Mouse (Mus musculus): Measurements from ENCODE around the gene Tfap2c. TPM values are rescaled to one million over a fixed set of nuclear protein-coding genes. Genes with fewer than 3 reads are reported as not detected.

Gene Tfap2c
- total RNA-seq (2017), result not detected in 2 replicates

GRCm38 (mm10) chr2:172549371-172550155 lies at the start of gene Tfap2c:
Tfap2c (plus strand) TSS chr2:172549593.
- peak; percentile 30; the same call in 1 of the 2 replicates for ATAC-seq (replicated peaks; ENCODE audit: low read depth, poor library complexity, severe bottlenecking)

GRCm38 (mm10) chr2:172500752-172501316 lies 48.6 kb upstream of the Tfap2c start:
- ATAC-seq (replicated peaks; ENCODE audit: low read depth, poor library complexity, severe bottlenecking), result peak; percentile 55; the same call in 1 of the 2 replicates

DNA sequence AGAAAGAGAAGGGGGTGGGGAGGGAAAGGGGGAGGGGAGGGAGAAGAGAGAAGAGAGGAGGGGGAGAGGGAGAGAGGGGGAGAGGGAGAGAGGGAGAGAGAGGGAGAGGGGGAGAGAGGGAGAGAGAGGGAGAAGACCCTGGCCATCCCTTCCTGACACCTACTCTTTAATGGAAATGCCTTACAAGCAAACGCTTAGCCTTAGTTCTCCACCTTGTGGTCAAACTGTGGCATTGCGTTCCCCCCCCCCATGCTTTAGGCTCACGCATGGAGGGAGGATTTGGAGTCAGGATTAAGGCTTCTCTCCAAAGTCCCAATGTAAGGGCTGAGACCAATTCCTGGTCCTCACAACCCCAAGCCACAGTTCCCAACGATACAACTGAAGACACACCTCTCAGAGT lies 48.1 kb upstream of the Tfap2c start:
- peak; percentile 94 for ATAC-seq (replicated peaks; ENCODE audit: low read depth, poor library complexity, severe bottlenecking)

GRCm38 (mm10) chr2:172502168-172502567 lies 47.2 kb upstream of the Tfap2c start:
- no peak for ATAC-seq (replicated peaks; ENCODE audit: low read depth, poor library complexity, severe bottlenecking)

- ATAC-seq (replicated peaks; ENCODE audit: low read depth, poor library complexity, severe bottlenecking), result no peak
Observed at GRCm38 (mm10) chr2:172506121-172506520, 43.3 kb upstream of the Tfap2c start.

DNA sequence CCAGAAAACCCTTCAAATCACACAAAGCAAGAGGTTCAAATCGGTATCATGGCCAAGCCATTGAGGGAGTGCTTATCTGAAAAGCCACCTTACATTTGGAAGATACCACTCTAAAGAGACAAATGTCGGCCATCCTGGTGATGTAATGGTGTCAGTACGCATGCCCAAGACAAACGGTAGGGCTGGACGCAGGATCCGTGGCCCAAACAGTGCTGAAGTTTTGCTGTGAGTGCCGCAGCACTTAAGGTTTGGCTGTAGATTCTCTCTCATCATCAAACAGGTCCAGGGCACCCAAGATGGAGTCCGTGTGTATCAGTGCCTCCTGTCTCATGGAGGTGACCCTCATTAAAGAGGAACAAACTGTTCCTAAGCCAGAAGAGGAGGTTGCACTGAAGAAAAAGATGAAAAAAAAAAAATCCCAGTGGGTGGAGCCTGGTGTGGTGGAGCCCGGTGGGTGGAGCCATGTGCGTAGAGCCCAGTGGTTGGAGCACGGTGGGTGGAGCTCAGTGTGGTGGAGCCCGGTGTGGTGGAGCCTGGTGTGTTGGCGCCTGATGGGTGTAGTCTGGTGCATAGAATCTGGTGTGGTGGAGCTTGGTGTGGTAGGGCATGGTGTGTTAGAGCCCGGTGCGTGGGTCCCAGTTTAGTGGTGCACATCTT lies 39.2 kb upstream of the Tfap2c start:
- ATAC-seq (replicated peaks; ENCODE audit: low read depth, poor library complexity, severe bottlenecking), result no peak

GRCm38 (mm10) chr2:172510899-172511298 lies 38.5 kb upstream of the Tfap2c start:
- no peak for ATAC-seq (replicated peaks; ENCODE audit: low read depth, poor library complexity, severe bottlenecking)

- no peak for ATAC-seq (replicated peaks; ENCODE audit: low read depth, poor library complexity, severe bottlenecking)
Observed at GRCm38 (mm10) chr2:172516407-172516992, 32.9 kb upstream of the Tfap2c start.

DNA sequence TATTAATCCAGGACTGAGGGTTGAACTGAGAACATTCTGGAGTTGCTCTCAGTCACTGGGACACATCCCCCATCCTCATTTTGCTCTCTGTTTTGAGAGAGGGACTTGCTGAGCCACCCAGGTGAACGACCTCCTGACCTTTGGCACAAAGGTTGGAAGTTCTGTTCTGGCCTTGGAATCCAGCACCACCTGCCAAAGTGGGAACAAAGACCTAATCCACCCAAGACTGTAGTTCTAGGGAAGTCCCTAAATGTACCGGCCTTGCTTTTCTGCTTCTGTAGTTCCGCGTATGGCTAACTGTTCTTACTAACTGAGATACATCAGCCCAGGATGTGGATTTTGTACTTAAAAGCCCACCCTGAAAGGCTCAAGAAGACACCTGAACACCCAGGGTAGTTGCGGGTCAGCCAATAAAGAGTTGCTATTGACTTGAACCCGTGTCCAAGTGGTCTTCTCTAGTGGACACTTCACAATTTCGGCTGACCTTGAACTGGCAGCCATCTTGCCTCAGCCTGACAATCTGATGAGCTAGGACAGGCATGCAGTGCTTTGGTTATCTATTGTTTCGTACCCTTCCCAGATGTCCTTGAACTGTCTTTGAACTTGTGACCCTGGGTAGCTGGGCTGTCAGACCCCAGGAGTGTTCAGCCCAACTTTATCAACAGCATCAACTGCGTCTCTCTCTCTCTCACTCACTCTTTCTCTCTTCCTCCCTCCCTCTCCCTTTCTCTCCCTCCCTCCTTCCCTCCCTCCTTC lies 28.6 kb upstream of the Tfap2c start:
- no peak for ATAC-seq (replicated peaks; ENCODE audit: low read depth, poor library complexity, severe bottlenecking)

DNA sequence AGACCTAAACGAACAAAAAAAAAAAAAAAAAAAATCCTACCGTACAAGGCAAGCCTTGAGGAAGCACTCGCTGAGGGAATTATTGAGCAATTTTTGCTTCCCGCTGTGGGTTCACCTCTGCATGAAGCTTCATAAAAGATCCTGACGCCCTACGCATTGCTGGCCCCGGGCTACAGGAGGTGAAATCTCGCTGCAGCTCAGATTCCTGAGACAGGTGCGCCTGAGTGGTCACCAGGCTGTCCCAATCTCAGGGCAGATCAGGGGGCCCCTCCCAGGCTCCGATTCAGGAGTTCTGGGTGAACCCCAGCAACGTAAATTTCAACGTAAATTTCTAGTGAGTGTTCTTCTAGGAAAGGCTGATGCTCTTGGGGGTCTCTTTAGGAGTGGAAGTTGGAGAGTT lies 26.9 kb upstream of the Tfap2c start:
- ATAC-seq (replicated peaks; ENCODE audit: low read depth, poor library complexity, severe bottlenecking), result no peak

- no peak for ATAC-seq (replicated peaks; ENCODE audit: low read depth, poor library complexity, severe bottlenecking)
Observed at GRCm38 (mm10) chr2:172527175-172527574, 22.2 kb upstream of the Tfap2c start.

DNA sequence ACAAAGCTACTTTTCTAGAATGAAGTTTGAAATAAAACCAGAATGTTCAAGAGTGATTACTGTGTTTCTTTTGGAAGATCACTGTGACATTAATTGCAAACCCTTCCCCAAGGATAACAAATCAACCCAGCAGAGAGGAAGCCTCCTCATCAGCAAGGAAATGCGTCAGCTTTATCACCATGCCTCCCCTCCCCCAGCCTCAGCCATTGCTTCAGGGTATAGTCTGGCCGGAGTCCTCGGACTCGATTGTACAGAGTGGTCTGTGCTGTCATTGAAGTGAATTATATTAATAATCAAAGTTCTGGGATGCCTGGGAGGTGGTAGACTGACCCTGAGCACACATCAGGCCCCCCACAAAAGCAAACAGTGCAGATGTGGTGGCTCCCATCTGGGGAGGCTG lies 5.4 kb upstream of the Tfap2c start:
- no peak for ATAC-seq (replicated peaks; ENCODE audit: low read depth, poor library complexity, severe bottlenecking)

GRCm38 (mm10) chr2:172544601-172545127 lies 4.7 kb upstream of the Tfap2c start:
- no peak for ATAC-seq (replicated peaks; ENCODE audit: low read depth, poor library complexity, severe bottlenecking)

DNA sequence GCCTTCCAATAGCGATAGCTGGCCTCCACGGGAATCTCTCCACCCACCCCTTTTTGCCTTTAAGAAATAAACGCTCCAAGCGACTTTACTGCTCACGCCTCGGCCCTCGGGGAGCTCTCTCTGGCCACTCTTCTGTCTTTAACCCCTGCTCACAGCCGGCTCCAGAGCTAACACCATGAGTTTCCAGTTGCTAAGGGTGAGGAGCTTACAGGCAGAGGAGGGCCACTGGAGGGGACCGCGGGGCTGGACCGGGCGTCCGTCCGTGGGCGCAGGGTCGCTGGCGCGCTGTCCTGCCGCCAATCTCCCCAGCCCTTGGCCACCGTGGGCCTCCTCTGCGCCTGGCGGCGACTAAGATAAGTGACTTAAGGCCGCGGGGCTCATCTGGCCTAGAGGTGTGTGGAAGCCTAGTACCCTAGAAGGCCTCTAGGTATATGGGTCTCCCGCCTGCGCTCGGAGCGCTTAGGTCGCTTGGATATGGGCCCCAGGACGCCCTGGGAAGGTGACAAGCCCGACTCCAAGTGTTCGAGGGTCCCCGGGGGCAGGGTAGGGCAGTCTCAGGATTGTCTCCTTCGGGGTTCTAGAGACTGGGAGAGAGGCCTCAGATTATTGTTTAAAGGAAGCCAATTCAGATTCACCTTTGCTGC lies 3.7 kb upstream of the Tfap2c start:
- no peak for ATAC-seq (replicated peaks; ENCODE audit: low read depth, poor library complexity, severe bottlenecking)

DNA sequence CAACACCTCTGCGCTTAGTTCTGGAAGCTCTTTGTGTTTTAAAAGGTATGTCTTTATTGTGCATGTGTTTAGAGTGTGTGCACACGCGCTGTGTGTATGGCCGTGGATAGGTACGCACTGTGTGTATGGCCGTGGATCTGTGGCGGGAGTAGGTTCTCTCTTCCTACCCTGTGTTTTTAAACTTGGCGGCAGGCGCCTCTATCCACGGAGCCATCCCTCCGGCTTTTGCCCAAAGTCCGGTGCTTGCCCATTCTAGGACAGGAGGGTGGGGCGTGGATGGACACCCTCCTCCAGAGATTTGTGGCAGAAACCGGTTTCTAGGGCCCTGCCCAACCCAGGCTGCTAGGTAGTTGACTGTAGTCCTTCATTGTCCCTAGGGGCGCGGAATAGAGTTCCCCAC lies 2.8 kb upstream of the Tfap2c start:
- no peak for ATAC-seq (replicated peaks; ENCODE audit: low read depth, poor library complexity, severe bottlenecking)

GRCm38 (mm10) chr2:172547116-172547515 lies 2.3 kb upstream of the Tfap2c start:
- peak; percentile 71 for ATAC-seq (replicated peaks; ENCODE audit: low read depth, poor library complexity, severe bottlenecking)

DNA sequence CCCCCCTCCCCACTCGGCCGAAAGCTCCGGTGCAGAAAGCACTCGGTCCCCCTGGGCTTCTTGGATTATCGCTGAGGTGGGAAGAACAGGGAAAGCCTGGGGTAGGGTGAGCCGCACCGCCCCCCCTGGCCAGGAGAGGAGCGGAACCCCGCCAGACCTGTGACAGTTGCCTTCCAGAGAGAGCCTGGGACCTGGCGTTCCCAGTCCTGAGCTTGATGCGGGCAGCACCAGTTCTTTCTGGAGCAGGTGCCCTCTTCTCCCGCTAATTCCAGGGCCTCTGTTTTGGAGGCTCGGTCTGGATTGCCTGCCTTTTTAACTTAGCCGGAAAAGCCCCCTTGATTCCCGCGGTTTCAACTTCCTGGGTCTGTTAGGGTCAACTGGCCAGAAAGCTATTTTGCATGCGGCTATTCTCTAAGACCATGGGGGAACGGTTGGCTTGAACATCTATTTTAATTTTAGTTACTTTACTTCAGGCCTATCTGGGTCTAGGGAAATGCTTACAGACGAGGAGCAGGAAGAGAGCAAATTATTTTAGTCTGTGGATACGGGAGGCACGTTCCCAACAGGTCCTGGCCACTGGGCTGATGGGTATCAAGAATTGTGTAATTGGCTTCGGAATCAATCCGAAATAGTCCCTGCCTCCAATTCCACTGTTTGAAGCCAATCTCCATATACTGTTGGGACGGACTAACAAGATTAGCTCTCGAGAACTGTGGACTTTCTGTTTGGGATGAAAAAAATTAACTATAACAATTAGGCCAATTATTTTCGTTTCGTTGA lies 1.4 kb upstream of the Tfap2c start:
- ATAC-seq (replicated peaks; ENCODE audit: low read depth, poor library complexity, severe bottlenecking), result no peak

DNA sequence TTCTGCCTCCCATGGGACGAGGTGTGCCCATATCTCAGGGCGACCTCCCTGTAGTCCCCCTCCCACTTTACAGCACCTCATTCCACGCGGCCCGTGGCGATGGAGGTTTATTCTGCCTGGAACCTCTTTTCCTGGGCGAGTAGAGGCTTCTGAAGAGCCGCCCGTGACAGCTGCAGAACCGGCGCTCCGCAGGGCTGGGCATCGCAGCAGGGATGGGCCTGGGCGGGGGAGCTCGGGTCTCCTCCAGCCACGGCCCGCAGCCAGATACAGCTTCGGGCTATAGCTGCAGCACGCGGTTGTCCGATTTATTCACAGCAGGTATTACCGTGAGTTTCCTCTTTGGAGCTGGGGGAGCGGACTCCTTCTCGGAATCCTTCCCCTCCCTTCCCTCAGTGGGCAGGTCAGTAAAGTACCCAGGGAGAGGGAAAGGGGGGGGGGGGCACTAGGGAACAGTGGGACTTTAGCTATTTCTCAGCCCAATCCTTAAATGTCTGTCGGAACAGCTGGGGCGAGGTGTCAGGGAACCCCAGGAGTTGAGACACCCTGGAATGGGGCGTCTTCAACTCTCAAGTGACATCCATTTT lies 629 bp upstream of the Tfap2c start:
- no peak for ATAC-seq (replicated peaks; ENCODE audit: low read depth, poor library complexity, severe bottlenecking)
